Mouse (Mus musculus): ENCODE data around the gene Gnai3. TPM values are rescaled to one million over a fixed set of nuclear protein-coding genes. Genes with fewer than 3 reads are reported as not detected.
A peak's percentile ranks its signal among the peaks of the same experiment; 100 is the strongest.

Gene Gnai3
- polyA plus RNA-seq, 1 experiment, result 27.0 TPM

DNA sequence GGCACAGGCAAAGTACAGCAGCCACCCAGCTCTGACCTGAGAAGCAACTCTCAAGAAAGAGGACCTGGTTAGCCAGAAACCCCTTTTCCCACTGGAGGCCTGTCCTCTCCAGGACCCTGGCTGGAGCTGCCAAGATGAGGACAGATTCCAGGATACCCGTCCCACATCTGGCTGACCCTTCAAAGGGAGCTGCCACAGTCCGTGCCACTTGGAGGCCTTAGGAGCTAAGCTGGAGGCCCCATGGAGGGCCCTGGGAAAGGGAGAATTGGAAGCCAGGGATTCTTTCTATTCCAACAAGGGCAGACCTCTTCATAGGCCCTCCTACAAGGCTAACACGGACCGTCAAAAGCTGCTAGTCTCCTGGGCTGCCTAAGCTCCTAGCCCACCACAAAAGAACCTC is 64.3 kb downstream of the Gnai3 start:
- Histone ChIP-seq H3K4me3 (ENCODE audit: insufficient read depth, low read length) (no peak overlapping the region), H3K4me1 (ENCODE audit: control insufficient read depth, insufficient read depth, low read length) (peaks cover 2% of the 10 kb centered on the region; the same call in 1 of the 2 replicates), H3K27ac (ENCODE audit: insufficient read depth, low read length) (no peak overlapping the region)
- TF ChIP-seq POLR2A (IDR thresholded peaks at IDR 0.05; ENCODE audit: extremely low read depth, insufficient read depth, low read length) (no peak), CTCF (IDR thresholded peaks at IDR 0.05; ENCODE audit: extremely low read depth, insufficient read depth, low read length) (no peak)

DNA sequence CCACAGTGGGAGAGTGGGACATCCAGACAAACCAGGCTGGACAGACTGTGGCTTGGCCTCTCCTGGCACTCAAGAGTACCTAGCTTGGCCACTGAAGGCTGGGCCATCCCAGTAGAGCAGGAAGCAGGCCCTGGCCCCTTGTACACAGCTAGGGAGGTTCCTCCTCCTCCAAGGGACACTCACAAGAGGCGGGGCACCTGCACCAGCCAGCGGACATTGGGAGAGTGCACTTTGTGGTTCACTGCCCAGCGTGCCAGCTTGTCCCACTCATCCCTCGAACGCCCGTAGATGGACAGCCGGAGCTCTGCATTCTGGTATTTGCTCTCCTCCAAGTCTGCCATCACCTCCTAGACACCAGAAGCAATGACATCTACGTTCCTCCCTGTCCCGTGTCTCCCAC is 69.1 kb downstream of the Gnai3 start:
- H3K27ac ChIP-seq (ENCODE audit: insufficient read depth, low read length), result no peak overlapping the region
- TF ChIP-seq POLR2A (IDR thresholded peaks at IDR 0.05; ENCODE audit: extremely low read depth, insufficient read depth, low read length) (no peak), CTCF (IDR thresholded peaks at IDR 0.05; ENCODE audit: extremely low read depth, insufficient read depth, low read length) (no peak)
- no peaks in the 10 kb centered on the region for H3K4me1 ChIP-seq (ENCODE audit: control insufficient read depth, insufficient read depth, low read length)
- H3K4me3 ChIP-seq (ENCODE audit: insufficient read depth, low read length), result no peak overlapping the region

DNA sequence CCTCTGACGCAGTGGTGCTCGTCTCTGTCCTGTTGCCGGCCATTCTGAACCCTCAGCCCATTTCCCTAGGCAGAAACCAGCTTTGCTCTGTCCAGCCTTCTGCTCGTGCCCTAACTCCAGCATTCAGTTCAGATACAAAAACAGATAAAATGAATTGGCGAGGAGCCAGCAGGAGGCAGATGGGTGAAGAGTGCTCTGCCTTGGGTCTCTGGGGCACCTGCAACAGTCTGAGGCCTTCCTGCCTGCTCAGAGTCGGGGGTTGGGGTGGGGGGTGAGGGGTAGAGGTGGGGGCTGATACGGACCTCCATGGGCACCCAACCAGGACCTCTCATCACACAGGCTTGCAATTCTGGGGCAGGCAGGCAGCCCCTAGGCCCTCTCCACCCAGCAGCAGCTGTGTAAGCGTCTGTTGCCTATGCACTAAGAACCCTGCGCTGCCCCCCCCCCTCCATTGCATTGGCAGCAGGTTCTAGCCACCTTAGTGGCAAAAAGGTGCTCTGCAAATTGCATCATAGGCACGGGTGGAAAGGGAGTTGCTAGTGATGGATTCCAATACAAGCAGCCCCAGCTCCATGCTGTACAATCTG is 72.9 kb downstream of the Gnai3 start:
- no peak overlapping the region for H3K4me3 ChIP-seq (ENCODE audit: insufficient read depth, low read length)
- no peak overlapping the region for H3K27ac ChIP-seq (ENCODE audit: insufficient read depth, low read length)
- TF ChIP-seq CTCF (IDR thresholded peaks at IDR 0.05; ENCODE audit: extremely low read depth, insufficient read depth, low read length) (no peak), POLR2A (IDR thresholded peaks at IDR 0.05; ENCODE audit: extremely low read depth, insufficient read depth, low read length) (no peak)
- no peaks in the 10 kb centered on the region for H3K4me1 ChIP-seq (ENCODE audit: control insufficient read depth, insufficient read depth, low read length)

DNA sequence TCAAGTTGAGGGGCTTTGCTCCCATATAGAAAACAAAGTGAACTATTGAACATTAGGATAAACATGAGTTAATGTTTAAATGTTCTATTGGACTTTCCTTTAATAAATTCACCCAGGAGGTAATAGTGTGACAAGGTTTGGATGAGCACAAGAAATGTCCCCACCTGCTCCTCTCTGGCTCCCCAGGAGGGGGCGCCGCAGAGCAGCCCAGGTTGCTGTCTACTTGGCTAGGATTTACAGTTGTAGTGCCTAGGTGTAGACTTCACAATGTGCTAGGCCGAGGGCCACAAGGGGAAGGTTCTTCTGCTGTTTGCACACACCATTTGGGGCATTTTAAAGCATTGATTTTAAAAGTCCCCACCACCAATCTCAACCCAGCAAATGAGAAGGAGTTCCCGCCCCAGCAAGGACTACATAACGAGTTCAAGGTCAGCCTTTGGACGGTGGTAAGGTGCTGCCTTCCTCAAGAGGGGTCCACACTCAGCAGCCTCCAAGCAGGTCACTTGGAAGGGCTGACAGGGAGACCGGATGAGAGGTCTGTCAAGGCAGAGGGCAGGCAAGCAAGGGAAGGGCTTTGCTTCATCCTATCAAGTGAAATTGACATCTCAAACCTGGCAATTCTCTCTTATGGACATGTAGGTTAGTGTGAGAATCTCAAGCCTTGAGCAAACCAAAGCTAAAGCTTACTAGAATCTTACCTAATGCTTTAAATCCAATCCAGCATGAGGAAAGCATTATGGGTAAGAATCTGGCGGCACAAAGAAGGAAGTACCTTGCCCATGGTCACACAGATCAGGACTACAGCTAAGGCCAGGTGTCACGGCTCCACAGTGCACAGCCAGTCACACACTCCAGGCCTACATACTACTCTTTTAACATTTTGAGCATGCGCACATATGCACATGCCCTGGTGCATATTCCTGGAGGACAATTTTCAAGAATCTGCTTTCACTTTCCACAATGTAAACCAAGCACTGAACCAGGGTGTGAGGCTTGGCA is 75.4 kb downstream of the Gnai3 start:
- no peaks in the 10 kb centered on the region for H3K4me1 ChIP-seq (ENCODE audit: control insufficient read depth, insufficient read depth, low read length)
- TF ChIP-seq CTCF (IDR thresholded peaks at IDR 0.05; ENCODE audit: extremely low read depth, insufficient read depth, low read length), result peak; percentile 70
- no peak for TF ChIP-seq POLR2A (IDR thresholded peaks at IDR 0.05; ENCODE audit: extremely low read depth, insufficient read depth, low read length)
- H3K4me3 ChIP-seq (ENCODE audit: insufficient read depth, low read length), result no peak overlapping the region
- no peak overlapping the region for H3K27ac ChIP-seq (ENCODE audit: insufficient read depth, low read length)

GRCm38 (mm10) chr3:108069231-108069870 is 76.6 kb downstream of the Gnai3 start:
- no peak for TF ChIP-seq POLR2A (IDR thresholded peaks at IDR 0.05; ENCODE audit: extremely low read depth, insufficient read depth, low read length)
- no peak for TF ChIP-seq CTCF (IDR thresholded peaks at IDR 0.05; ENCODE audit: extremely low read depth, insufficient read depth, low read length)
- H3K27ac ChIP-seq (ENCODE audit: insufficient read depth, low read length), result no peak overlapping the region
- H3K4me3 ChIP-seq (ENCODE audit: insufficient read depth, low read length), result no peak overlapping the region
- H3K4me1 ChIP-seq (ENCODE audit: control insufficient read depth, insufficient read depth, low read length), result no peaks in the 10 kb centered on the region

DNA sequence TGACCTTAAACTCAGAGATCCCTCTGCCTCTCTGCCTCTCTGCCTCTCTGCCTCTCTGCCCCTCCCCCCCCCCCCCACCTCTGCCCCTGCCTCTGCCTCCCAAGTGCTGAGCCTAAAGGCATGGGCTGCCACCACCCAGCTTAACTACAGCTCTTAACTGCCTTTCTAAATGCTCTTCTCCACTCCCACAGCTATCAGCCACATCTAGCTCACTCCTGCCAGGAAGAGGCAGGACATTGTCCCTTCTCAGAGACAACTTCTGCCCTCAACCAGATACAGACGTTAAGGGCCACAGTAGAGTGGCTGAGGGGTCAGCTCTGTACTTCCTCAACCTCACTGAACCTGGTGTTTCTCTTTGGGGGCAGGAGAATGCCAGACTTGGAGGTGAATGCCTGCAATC is 77.1 kb downstream of the Gnai3 start:
- no peak for TF ChIP-seq POLR2A (IDR thresholded peaks at IDR 0.05; ENCODE audit: extremely low read depth, insufficient read depth, low read length)
- no peak for TF ChIP-seq CTCF (IDR thresholded peaks at IDR 0.05; ENCODE audit: extremely low read depth, insufficient read depth, low read length)
- H3K4me1 ChIP-seq (ENCODE audit: control insufficient read depth, insufficient read depth, low read length), result no peaks in the 10 kb centered on the region
- H3K4me3 ChIP-seq (ENCODE audit: insufficient read depth, low read length), result no peak overlapping the region
- H3K27ac ChIP-seq (ENCODE audit: insufficient read depth, low read length), result no peak overlapping the region

DNA sequence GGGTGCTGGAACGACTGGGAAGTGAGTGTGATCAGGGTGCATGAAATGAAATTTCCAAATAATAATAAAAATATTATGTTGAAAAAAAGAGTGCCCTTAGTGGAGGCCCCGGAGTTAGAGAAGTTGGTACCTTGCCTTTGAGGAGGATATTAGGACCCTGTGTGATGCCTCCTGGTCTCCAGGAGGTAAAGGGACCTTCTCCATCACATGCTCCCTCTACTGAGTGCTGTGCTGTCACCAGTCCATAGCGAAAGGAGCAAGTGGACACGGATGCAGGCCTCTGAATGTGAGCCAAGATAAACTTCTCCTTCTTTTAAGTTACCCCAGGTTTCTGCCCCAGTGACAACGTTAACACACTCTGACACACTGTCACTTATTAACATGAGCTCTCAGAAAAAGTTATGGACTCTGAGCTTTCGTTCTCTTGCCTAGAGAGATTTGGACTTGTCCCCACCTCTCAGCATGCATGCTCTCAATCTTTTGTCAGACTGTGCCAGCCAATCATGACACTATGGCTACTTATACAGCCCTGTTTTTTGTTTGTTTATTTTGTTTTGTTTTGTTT is 78.5 kb downstream of the Gnai3 start:
- H3K4me1 ChIP-seq (ENCODE audit: control insufficient read depth, insufficient read depth, low read length), result no peaks in the 10 kb centered on the region
- TF ChIP-seq CTCF (IDR thresholded peaks at IDR 0.05; ENCODE audit: extremely low read depth, insufficient read depth, low read length), result no peak
- no peak for TF ChIP-seq POLR2A (IDR thresholded peaks at IDR 0.05; ENCODE audit: extremely low read depth, insufficient read depth, low read length)
- H3K27ac ChIP-seq (ENCODE audit: insufficient read depth, low read length), result no peak overlapping the region
- H3K4me3 ChIP-seq (ENCODE audit: insufficient read depth, low read length), result no peak overlapping the region

GRCm38 (mm10) chr3:108065551-108065950 is 80.4 kb downstream of the Gnai3 start:
- H3K27ac ChIP-seq (ENCODE audit: insufficient read depth, low read length), result no peak overlapping the region

DNA sequence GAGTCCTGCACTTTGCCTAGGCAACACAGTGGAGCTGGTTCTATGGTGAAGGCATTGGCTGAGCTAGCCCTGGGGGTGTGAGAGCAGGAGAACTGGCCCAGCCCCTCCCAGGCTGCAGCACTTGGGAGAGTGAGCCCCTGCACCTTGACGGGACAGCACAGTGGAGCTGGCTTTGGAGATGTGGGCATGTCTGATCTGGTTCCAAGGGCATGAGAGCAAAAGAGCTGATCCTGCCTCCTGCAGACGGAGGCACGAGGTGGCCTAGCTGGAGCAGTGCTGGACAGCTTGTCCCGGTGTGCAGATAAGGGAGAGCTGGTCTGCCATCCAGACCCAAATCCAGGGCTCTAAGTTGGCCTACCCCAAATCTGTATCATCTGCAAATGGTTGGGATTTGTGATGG is 81.3 kb downstream of the Gnai3 start:
- Histone ChIP-seq H3K4me3 (ENCODE audit: insufficient read depth, low read length) (no peak overlapping the region), H3K4me1 (ENCODE audit: control insufficient read depth, insufficient read depth, low read length) (no peaks in the 10 kb centered on the region), H3K27ac (ENCODE audit: insufficient read depth, low read length) (no peak overlapping the region)
- TF ChIP-seq CTCF (IDR thresholded peaks at IDR 0.05; ENCODE audit: extremely low read depth, insufficient read depth, low read length) (no peak), POLR2A (IDR thresholded peaks at IDR 0.05; ENCODE audit: extremely low read depth, insufficient read depth, low read length) (no peak)

More at GRCm38 (mm10) chr3:108065551-108065950, 80.4 kb downstream of the Gnai3 start:
- TF ChIP-seq CTCF (IDR thresholded peaks at IDR 0.05; ENCODE audit: extremely low read depth, insufficient read depth, low read length), result no peak
- no peak for TF ChIP-seq POLR2A (IDR thresholded peaks at IDR 0.05; ENCODE audit: extremely low read depth, insufficient read depth, low read length)
- no peaks in the 10 kb centered on the region for H3K4me1 ChIP-seq (ENCODE audit: control insufficient read depth, insufficient read depth, low read length)
- H3K4me3 ChIP-seq (ENCODE audit: insufficient read depth, low read length), result no peak overlapping the region

Measured in cortical plate, adult 2 months (tissue).